Mouse (Mus musculus) cerebellum, adult 11 months (tissue): ENCODE data around the gene Arpc1b.
"Not testable (repeated sequence)": the region's sequence is repeated elsewhere in the genome, so short reads cannot be mapped to it uniquely, and the experiment has no call there.

Source experiments
- DNase-seq: peaks from one replicate; pipeline ENCODE4 v3.0.0; 2022

Arpc1b gene

GRCm38 (mm10) chr5:145114606-145115473, 825 bp downstream of the Arpc1b start:
- DNase-seq = no peak

- DNase-seq = no peak
Measured at GRCm38 (mm10) chr5:145115736-145116135, 1.7 kb downstream of the Arpc1b start.

GRCm38 (mm10) chr5:145116316-145116715, 2.3 kb downstream of the Arpc1b start:
- no peak for DNase-seq

- no peak for DNase-seq
Measured at GRCm38 (mm10) chr5:145116916-145117315, 2.9 kb downstream of the Arpc1b start.

- DNase-seq = no peak
Measured at GRCm38 (mm10) chr5:145118005-145118404, 4.0 kb downstream of the Arpc1b start.

GRCm38 (mm10) chr5:145118461-145118860, 4.4 kb downstream of the Arpc1b start:
- no peak for DNase-seq

- no peak for DNase-seq
Measured at GRCm38 (mm10) chr5:145119385-145119784, 5.4 kb downstream of the Arpc1b start.

- no peak for DNase-seq
Measured at GRCm38 (mm10) chr5:145120921-145121320, 6.9 kb downstream of the Arpc1b start.

- no peak for DNase-seq
Measured at GRCm38 (mm10) chr5:145123396-145123795, 9.4 kb downstream of the Arpc1b start.

GRCm38 (mm10) chr5:145126580-145126979, 12.6 kb downstream of the Arpc1b start:
- no peak for DNase-seq

GRCm38 (mm10) chr5:145129124-145129523, 15.1 kb downstream of the Arpc1b start:
- DNase-seq = no peak

- not testable (repeated sequence) for DNase-seq
Measured at GRCm38 (mm10) chr5:145129773-145130172, 15.8 kb downstream of the Arpc1b start.

- DNase-seq = no peak
Measured at GRCm38 (mm10) chr5:145130191-145130590, 16.2 kb downstream of the Arpc1b start.

- no peak for DNase-seq
Measured at GRCm38 (mm10) chr5:145130995-145131394, 17.0 kb downstream of the Arpc1b start.

- not testable (repeated sequence) for DNase-seq
Measured at GRCm38 (mm10) chr5:145133275-145133674, 19.3 kb downstream of the Arpc1b start.

GRCm38 (mm10) chr5:145138836-145139235, 24.8 kb downstream of the Arpc1b start:
- DNase-seq = no peak

GRCm38 (mm10) chr5:145139571-145140519, 25.8 kb downstream of the Arpc1b start, which contains the start of the genes Pdap1 and Bud31:
Gene Pdap1, minus strand, starts transcription at chr5:145140238.
Gene Bud31, plus strand, starts transcription at chr5:145140362.
- DNase-seq = peak; percentile 94

- DNase-seq = peak; percentile 12
Measured at GRCm38 (mm10) chr5:145140611-145141010, 26.6 kb downstream of the Arpc1b start.

- no peak for DNase-seq
Measured at GRCm38 (mm10) chr5:145147748-145148147, 33.7 kb downstream of the Arpc1b start.

GRCm38 (mm10) chr5:145149294-145149693, 35.3 kb downstream of the Arpc1b start:
- DNase-seq = no peak

- no peak for DNase-seq
Measured at GRCm38 (mm10) chr5:145152690-145153089, 38.7 kb downstream of the Arpc1b start.

GRCm38 (mm10) chr5:145161361-145161760, 47.3 kb downstream of the Arpc1b start:
- DNase-seq = no peak

- no peak for DNase-seq
Measured at GRCm38 (mm10) chr5:145164710-145165109, 50.7 kb downstream of the Arpc1b start.
